Mouse (Mus musculus) right cerebral cortex, adult 2 months (tissue): ENCODE data around the gene Esp15.
"Not testable (repeated sequence)": the region's sequence is repeated elsewhere in the genome, so short reads cannot be mapped to it uniquely, and the experiment has no call there.

ENCODE experiments used
- DNase-seq, 2 experiments: peaks; one replicate each; pipeline ENCODE4 v3.0.0; 2021 to 2022; ENCODE audit warnings: low spot score in 2 of 2

The Esp15 gene

DNA sequence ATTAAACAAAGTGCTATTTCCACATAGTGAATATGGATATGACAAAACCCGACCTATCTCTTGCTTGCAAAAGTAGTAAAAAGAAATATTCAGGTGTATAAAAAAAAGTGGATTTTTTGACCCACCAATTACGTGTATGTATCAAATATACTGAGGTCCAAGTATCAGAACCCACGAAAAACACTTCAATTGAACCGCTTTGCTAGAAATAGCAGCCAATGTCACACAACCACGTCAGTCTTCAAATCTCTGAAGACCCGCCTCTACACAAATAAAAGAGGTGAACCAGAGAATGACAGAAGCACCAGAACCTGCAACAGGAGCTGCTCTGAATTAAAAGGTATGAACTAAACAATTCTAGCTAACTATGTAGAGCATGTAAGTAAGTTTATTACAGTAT, at the start of gene Esp15:
TSS of gene Esp15 (plus strand) at position 301 of the 400 bp plus-strand sequence.
- not testable (repeated sequence) for DNase-seq

DNA sequence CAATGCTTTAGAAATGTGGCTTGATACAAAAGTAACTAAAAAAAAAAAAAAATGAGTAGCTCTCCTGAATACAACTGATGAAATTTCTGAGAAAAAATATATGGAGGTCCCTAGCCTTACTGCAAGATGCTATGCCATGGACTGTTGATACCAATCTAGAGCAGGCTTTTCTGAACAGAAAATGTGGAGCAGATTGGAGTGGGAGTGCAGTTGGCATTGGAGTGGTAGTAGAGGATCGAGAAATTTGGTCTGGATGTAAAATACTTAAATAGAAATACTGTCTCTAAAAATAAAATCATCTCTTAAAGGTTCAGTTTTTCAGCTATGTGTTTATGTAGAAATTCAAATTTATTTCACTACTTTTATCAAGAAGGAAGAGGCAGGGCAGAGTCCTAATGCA, 49.2 kb upstream of the Esp15 start:
- DNase-seq = peak in 1 of 2 experiments; percentile 3
